Mouse (Mus musculus) central nervous system, embryonic 14 days (tissue): ENCODE measurements around the gene Zfyve21. TPM values are rescaled to one million over a fixed set of nuclear protein-coding genes. Genes with fewer than 3 reads are reported as not detected.

Source experiments
- polyA plus RNA-seq: library from polyadenylated mRNA; depleted of rRNA; stranded (reverse); fragments of >200 nt; gene quantifications from 2 replicates; pipeline ENCODE4 v1.2.3, GENCODE M21; 2012; rRNA removed

The Zfyve21 gene
- 33.6 and 45.1 TPM in 2 replicates for polyA plus RNA-seq

DNA sequence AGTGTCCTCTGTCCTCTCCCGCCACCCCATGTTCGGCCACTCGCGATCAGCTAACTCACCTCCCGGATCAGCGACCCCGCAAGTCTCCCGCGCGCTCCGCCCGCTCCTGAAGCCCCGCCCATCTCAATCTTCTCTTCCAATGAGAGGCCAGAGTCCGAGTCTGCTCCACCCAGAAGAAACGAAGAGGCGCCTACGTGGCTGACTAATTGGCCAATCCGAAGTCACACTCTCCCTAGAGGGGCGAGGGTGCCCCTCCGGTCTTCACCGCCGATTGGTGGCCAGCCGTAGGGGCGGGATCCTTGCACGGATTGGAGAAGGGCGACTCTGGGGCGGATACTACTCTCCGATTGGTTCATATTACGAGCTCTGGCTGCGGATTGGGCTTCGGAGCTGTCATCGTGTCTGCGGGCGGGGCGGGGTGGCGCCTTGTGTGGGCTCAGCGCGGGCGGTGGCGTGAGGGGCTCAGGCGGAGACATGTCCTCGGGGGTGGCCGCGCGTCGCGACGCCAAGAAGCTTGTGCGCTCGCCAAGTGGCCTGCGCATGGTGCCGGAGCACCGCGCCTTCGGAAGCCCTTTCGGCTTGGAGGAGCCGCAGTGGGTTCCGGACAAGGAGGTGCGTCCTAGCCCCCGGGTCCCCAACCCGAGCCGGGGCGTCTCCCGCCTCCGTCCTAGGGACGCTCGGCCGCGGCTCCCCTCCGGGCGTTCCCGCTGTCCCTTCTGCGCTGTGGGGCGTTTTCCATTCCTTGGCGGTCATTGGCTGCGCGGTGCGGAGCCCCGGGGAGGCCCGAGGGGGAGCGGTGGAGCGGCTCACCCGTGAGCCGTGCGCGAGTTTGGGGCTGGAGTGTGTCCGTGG is at the start of gene Zfyve21, which contains the start of gene Xrcc3:
Gene Zfyve21 (plus strand): TSS at position 405 of the 852 bp plus-strand sequence.
Gene Xrcc3 (minus strand): TSS at position 108 of the 852 bp plus-strand sequence.

Other genes starting within 250 kb of the Zfyve21 start
- gene Mark3, start 239.6 kb upstream of the Zfyve21 start, polyA plus RNA-seq, result 98.0 and 106 TPM in 2 replicates
- gene Ckb, start 141.8 kb upstream of the Zfyve21 start, polyA plus RNA-seq, result 1,204 and 1,602 TPM in 2 replicates
- gene Trmt61a, start 136.1 kb upstream of the Zfyve21 start, polyA plus RNA-seq, result 21.6 and 21.8 TPM in 2 replicates
- gene Bag5, start 100.9 kb upstream of the Zfyve21 start, polyA plus RNA-seq, result 41.1 and 43.8 TPM in 2 replicates
- gene Apopt1, start 100.9 kb upstream of the Zfyve21 start, polyA plus RNA-seq, result 36.8 and 37.8 TPM in 2 replicates
- gene Klc1, start 55.3 kb upstream of the Zfyve21 start, polyA plus RNA-seq, result 610 TPM in 2 replicates
- gene Xrcc3, start 297 bp upstream of the Zfyve21 start, polyA plus RNA-seq, result 9.4 and 11.8 TPM in 2 replicates
- 21.7 and 25.5 TPM in 2 replicates for gene Ppp1r13b, start 93.9 kb downstream of the Zfyve21 start, polyA plus RNA-seq
- 265 and 268 TPM in 2 replicates for gene Atp5mpl, start 152.8 kb downstream of the Zfyve21 start, polyA plus RNA-seq
- 0.52 and 0.80 TPM in 2 replicates for gene Tdrd9, start 157.4 kb downstream of the Zfyve21 start, polyA plus RNA-seq
- not detected in 2 replicates for gene Rd3l, start 167.1 kb downstream of the Zfyve21 start, polyA plus RNA-seq